Mouse (Mus musculus) liver, embryonic 14.5 days (tissue): ENCODE measurements at regions not wholly inside any gene's neighbourhood (a gene's known extent, or its start where the extent isn't known, plus 50 kb on each side); places are given as distances from the start of the nearest gene placed in this dataset.

Source experiments
- ATAC-seq: fragments of 200-750 bp; cut with Nextera tagmentation; 2 replicates; pipeline ENCODE4 v1.8.0; 2017; ENCODE audit warnings: moderate number of reproducible peaks, mild to moderate bottlenecking, moderate library complexity; ENCODE audit not compliant: insufficient read depth
- DNase-seq, 3 experiments: peaks; one replicate each; pipeline ENCODE4 v3.0.0-alpha.2; 2012 to 2013; ENCODE audit warnings: low read depth in 3 of 3, low spot score in 3 of 3
- H3K27ac ChIP-seq: fragments of 300-500 bp; sonication (generic); 2 replicates; pipeline ENCODE4 v1.5.1; 2014; ENCODE audit warnings: moderate library complexity, mild to moderate bottlenecking, control low read depth, inconsistent platforms
- H3K27me3 ChIP-seq: fragments of 300-500 bp; sonication (generic); 2 replicates; pipeline ENCODE4 v1.6.1; 2014; ENCODE audit warnings: mild to moderate bottlenecking, low read length, moderate library complexity; ENCODE audit not compliant: control insufficient read depth, insufficient read depth
- H3K36me3 ChIP-seq: fragments of 300-500 bp; sonication (generic); replicated peaks from 2 replicates; pipeline ENCODE4 v1.6.1; 2014; ENCODE audit warnings: low read depth; ENCODE audit not compliant: control insufficient read depth, insufficient read depth
- H3K4me1 ChIP-seq, 2 experiments: fragments of 200-500 bp in 1 of 2; fragments of 300-500 bp in 1 of 2; sonication (generic) in 1 of 2; replicated peaks; 2 replicates each; pipeline ENCODE4 v1.6.1; 2012 to 2014; ENCODE audit warnings: antibody characterized with exemption in 1 of 2, inconsistent platforms in 1 of 2, low read length in 1 of 2; ENCODE audit not compliant: control insufficient read depth in 2 of 2, insufficient read depth in 2 of 2
- H3K4me2 ChIP-seq: fragments of 300-500 bp; sonication (generic); 2 replicates; pipeline ENCODE4 v1.6.1; 2014; ENCODE audit warnings: low read depth, mild to moderate bottlenecking, control low read depth, moderate library complexity
- H3K4me3 ChIP-seq, 2 experiments: fragments of 200-500 bp in 1 of 2; fragments of 300-500 bp in 1 of 2; sonication (generic) in 1 of 2; 2 replicates each; pipeline ENCODE4 v1.5.1; 2012 to 2014; ENCODE audit warnings: low read depth in 2 of 2, low read length in 2 of 2, mild to moderate bottlenecking in 2 of 2, control low read depth in 1 of 2, inconsistent platforms in 1 of 2, moderate library complexity in 1 of 2; ENCODE audit not compliant: insufficient read depth in 1 of 2
- H3K9ac ChIP-seq: fragments of 300-500 bp; sonication (generic); replicated peaks from 2 replicates; pipeline ENCODE4 v1.6.1; 2014; ENCODE audit warnings: mild to moderate bottlenecking, control low read depth, moderate library complexity
- H3K9me3 ChIP-seq: fragments of 300-500 bp; sonication (generic); 2 replicates; pipeline ENCODE4 v1.6.1; 2016; ENCODE audit warnings: low read length, mixed read lengths; ENCODE audit not compliant: control insufficient read depth
- CTCF ChIP-seq: IDR thresholded peaks from 2 replicates; pipeline ENCODE4 v1.5.1; 2016; ENCODE audit warnings: antibody characterized with exemption, low read depth, control low read depth
- EP300 ChIP-seq: IDR thresholded peaks from 2 replicates; pipeline ENCODE4 v1.6.1; 2016; ENCODE audit warnings: antibody characterized with exemption, low read depth
- WGBS: fragments of 180-500 bp; shearing (Covaris S2); extraction: QIAGEN DNeasy Blood & Tissue Kit; methylation state at CpG from one replicate; pipeline ENCODE4 v1.1.7; 2014; ENCODE audit not compliant: insufficient replicate concordance; 5-methylcytosine and 5-hydroxymethylcytosine counted together

DNA sequence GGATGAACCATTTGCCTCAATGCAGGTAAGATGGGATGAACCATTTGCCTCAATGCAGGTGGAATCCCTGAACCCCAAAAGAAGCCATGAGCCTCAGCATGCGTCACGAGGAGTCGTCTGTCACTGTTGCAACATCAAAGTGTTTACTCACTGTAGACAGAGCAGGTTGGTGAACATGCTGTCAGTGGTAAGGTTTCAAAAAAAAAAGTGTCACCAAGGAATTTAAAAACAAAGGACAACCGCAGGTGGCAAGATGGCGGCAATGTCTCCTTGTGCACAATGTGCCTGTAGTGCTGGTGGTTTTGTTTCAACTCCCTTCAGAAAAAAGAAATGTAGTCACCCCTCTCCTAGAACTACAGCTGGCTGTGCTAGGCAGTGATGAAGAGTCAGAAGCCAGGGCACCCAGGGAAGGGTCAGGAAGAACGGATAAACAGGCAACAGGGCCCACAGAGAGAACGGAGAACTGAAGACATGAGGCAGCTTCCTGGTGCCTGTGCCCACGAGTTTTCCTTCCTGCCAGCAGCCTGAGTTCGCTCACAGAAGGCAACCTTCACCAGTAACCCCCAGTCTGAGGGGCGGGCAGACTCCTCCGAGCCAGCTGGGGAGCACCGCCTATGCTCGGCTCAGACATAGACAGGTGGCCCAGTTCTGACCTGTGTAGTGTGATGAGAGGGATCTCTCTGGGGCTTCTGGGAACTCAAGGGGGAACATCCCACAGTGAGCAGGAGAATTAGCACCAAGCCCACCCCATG lies 223.9 kb downstream of the Bcl11b start:
- TF ChIP-seq CTCF (no peak), EP300 (no peak)
- no peak for ATAC-seq

DNA sequence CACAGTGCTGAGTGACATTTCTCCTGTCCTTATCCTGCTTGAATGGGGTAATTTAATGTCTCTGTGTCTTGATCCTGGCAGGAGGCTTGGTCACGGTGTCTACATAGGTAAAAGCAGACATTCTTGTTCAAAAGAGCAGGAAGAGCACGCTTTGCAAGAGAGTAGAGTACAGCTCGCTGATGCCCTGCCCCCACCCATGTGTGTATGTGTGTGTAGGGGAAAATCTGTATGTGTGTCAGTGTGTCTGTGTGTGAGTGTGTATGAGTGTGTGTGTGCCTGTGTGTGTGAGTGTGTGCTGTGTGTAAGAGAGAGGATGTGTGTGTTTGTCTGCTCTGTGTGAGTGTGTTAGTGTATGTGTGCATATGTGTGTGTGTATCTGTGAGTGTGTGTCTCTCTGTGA lies 221.3 kb downstream of the Bcl11b start:
- ATAC-seq = no peak
- Histone ChIP-seq H3K4me3 (no peak overlapping the region), H3K27ac (no peak overlapping the region), H3K9me3 (no peaks in the 10 kb centered on the region), H3K36me3 (no peaks in the 10 kb centered on the region), H3K9ac (no peak overlapping the region), H3K4me1 (no peaks in the 10 kb centered on the region), H3K27me3 (no peaks in the 10 kb centered on the region), H3K4me2 (no peak overlapping the region)
- WGBS = 47% methylated on average over 3 of the region's 3 CpGs
- DNase-seq = no peak
- TF ChIP-seq CTCF (no peak), EP300 (no peak)

More for the DNA sequence above, 223.9 kb downstream of the Bcl11b start:
- H3K4me3 ChIP-seq = no peak overlapping the region
- H3K4me2 ChIP-seq = no peak overlapping the region
- H3K4me1 ChIP-seq = no peaks in the 10 kb centered on the region
- no peaks in the 10 kb centered on the region for H3K27me3 ChIP-seq
- DNase-seq = no peak
- H3K9me3 ChIP-seq = no peaks in the 10 kb centered on the region
- 64% methylated on average over 13 of the region's 13 CpGs for WGBS
- no peak overlapping the region for H3K27ac ChIP-seq
- no peak overlapping the region for H3K9ac ChIP-seq
- H3K36me3 ChIP-seq = no peaks in the 10 kb centered on the region

DNA sequence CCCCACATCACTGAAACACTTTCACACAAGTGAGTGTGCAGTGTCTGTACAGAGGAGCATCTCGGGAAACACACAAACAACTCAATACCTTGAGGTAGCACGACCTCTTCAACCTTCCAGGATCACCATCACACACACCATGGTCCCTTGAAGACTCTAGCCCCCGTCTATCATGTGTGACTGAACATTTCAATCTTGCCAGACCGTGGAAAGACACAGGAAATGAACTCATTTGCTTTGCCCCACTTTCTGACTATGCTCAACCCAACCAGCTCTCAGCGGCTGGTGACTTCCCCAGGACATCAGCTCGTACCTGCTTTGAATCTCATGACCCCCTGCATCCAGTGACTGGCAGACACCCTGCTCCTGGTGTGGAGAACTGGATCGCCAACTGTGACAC lies 219.6 kb downstream of the Bcl11b start:
- no peak for DNase-seq
- TF ChIP-seq CTCF (no peak), EP300 (no peak)
- ATAC-seq = no peak
- H3K9me3 ChIP-seq = no peaks in the 10 kb centered on the region
- H3K27ac ChIP-seq = no peak overlapping the region
- no peaks in the 10 kb centered on the region for H3K27me3 ChIP-seq
- H3K36me3 ChIP-seq = no peaks in the 10 kb centered on the region
- 46% methylated on average over 7 of the region's 7 CpGs for WGBS
- no peak overlapping the region for H3K4me3 ChIP-seq
- no peaks in the 10 kb centered on the region for H3K4me1 ChIP-seq
- no peak overlapping the region for H3K9ac ChIP-seq
- H3K4me2 ChIP-seq = no peak overlapping the region

DNA sequence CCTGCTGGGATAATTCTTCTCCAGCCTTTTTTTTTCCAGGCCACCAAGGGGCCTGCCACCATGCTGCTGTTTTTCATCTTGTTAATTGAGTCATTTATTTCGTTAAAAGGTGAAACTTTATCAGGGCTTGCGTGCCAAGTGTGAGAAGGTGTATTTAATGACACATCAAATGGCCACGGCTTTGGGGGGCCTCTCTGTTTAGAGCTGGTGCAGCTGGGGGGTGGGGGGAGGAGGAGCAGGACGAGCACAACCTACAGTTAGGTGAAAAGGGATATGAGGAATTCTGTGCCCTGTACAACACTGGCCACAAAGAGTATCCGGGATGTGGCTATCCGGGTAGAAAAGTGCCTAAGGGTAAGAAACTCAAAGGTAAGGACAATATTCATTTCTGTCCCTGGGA lies 213.6 kb downstream of the Bcl11b start:
- TF ChIP-seq EP300 (no peak), CTCF (no peak)
- H3K4me1 ChIP-seq = no peaks in the 10 kb centered on the region
- no peak overlapping the region for H3K9ac ChIP-seq
- H3K36me3 ChIP-seq = no peaks in the 10 kb centered on the region
- no peak overlapping the region for H3K4me3 ChIP-seq
- H3K9me3 ChIP-seq = no peaks in the 10 kb centered on the region
- no peak overlapping the region for H3K4me2 ChIP-seq
- ATAC-seq = no peak
- no peak overlapping the region for H3K27ac ChIP-seq
- 38% methylated on average over 6 of the region's 6 CpGs for WGBS
- H3K27me3 ChIP-seq = no peaks in the 10 kb centered on the region
- DNase-seq = no peak

DNA sequence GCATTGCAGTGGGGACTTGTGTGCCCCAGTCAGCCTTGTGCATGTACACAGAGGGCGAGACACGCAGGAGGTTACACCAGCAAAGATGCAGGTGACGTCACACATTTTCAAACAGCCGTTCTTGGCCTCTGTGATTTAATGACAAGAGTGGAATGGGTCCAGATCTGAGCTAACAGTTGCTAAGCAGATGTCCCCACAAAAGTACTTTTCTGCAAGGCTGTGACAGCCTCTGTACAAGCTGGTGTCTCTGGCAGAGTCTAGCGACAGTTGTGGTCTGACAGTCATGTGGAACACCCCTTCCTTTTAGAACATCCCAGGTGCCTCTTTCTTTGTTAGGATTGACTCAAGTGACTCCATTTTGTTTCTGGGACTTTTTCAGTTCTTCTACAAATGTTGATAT lies 203.1 kb downstream of the Bcl11b start:
- no peaks in the 10 kb centered on the region for H3K27me3 ChIP-seq
- no peaks in the 10 kb centered on the region for H3K9me3 ChIP-seq
- H3K4me1 ChIP-seq = no peaks in the 10 kb centered on the region
- H3K27ac ChIP-seq = no peak overlapping the region
- 72% methylated on average over 5 of the region's 5 CpGs for WGBS
- no peak overlapping the region for H3K4me2 ChIP-seq
- no peak for TF ChIP-seq EP300
- TF ChIP-seq CTCF = no peak
- no peak for DNase-seq
- no peak for ATAC-seq
- H3K4me3 ChIP-seq = no peak overlapping the region
- H3K9ac ChIP-seq = no peak overlapping the region
- H3K36me3 ChIP-seq = no peaks in the 10 kb centered on the region
